Mouse (Mus musculus) adrenal gland, postnatal 4 days (tissue): Measurements from ENCODE around the gene Ace. TPM values are rescaled to one million over a fixed set of nuclear protein-coding genes. Genes with fewer than 3 reads are reported as not detected.
"Not testable (repeated sequence)": the region's sequence is repeated elsewhere in the genome, so short reads cannot be mapped to it uniquely, and the experiment has no call there.

Experiments
- DNase-seq, 2 experiments: peaks; one replicate each; pipeline ENCODE4 v3.0.0; 2021 to 2022; ENCODE audit warnings: low spot score in 2 of 2, mixed read lengths in 2 of 2
- total RNA-seq, 2 experiments: library from RNA; stranded (reverse); gene quantifications; 2 replicates each; pipeline ENCODE4 v1.2.3; 2021

Ace gene
- total RNA-seq, 2 experiments from 2014 or later: 12.3 to 19.9 TPM

- no peak for DNase-seq
Measured at GRCm38 (mm10) chr11:105987446-105987845, 19.7 kb downstream of the Ace start.

DNA sequence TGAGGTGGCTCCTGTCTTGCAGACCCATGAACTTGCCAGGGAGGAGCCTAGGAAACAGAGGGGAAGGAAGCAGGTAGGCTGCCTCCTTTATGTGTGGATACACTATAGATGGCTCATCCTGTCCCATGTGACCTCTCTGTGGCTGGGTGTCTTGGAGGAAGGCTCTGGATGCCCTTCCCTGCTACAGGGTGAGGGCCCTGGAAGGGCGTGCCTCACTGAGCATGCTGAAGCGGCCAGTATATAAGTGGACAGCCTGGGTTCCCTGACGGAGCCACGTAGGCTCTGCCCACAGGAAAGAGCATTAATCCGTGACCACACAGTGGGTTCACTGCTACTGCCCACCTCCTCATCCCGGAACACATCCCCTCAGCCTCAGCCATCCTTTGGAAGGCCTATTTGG, 21.7 kb downstream of the Ace start:
- DNase-seq: no peak

- no peak for DNase-seq
Measured at GRCm38 (mm10) chr11:105990231-105990630, 22.5 kb downstream of the Ace start.

- no peak for DNase-seq
Measured at GRCm38 (mm10) chr11:105994375-105994774, 26.6 kb downstream of the Ace start, which contains the start of gene Ace3. TSS of gene Ace3 (plus strand) at chr11:105994675.

- DNase-seq: no peak
Measured at GRCm38 (mm10) chr11:106000062-106000461, 32.3 kb downstream of the Ace start.

- DNase-seq: no peak
Measured at GRCm38 (mm10) chr11:106001718-106002117, 34.0 kb downstream of the Ace start.

DNA sequence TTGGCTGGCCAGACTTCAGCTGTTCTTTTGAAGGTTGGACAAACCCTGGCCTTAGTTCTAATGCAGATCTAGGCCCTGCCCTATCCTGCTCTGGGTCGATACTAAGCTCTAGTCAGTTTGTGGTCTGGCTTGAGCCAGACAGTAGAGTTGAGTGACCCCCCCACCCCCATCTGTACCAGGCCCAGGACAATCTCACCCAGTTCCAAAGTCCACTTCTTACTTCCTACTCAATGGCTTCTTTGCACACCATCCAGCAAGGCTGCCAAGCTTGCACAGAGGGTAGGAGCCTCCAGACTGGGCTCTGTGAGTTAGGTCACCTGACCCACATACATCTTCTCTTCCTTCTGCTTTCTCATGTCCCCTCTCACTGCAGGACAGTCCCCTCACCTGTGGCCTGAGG, 36.8 kb downstream of the Ace start:
- DNase-seq: no peak

DNA sequence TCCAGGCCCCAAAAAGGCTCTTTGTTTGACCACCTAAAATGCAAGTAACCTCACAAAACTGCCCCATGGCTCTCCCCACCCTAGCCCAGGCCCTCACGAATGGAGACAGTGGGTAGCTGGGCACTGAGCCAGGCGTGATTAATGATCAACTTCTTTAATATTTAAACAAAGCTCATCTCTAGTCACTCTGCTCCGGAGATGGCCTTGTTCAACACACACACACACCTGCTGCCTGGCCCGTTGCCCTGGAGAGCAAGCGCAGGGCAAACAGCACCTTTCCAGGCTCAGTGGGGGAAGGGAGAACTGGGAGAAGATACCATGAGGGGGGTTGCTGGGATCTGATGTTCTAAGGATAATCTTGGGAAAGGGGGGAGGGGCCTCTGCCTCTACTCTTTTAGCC, 38.2 kb downstream of the Ace start:
- no peak for DNase-seq

- DNase-seq: peak; percentile 63 to 66
Measured at GRCm38 (mm10) chr11:106007821-106008220, 40.1 kb downstream of the Ace start, which contains the start of gene Kcnh6. TSS of gene Kcnh6 (plus strand) at chr11:106008124.

DNA sequence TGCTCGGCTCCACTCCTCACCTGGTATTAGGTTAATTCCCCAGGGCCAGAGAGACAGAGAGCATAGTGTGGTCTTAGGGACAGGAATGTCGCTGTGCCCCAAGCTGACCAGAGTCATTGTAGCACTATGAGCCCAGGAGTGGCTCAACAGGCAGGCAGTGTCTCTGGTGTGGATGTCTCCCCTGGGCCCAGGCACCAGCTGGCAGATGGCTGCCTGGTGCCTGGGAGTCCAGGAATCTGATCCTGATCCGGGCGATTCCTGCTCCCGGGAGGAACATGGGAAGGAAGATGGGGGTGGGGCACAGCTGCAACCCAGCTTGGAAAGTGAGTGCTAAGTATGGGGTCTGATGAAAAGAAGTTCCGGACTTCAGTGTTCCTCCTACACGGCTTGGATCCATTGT, 45.0 kb downstream of the Ace start:
- no peak for DNase-seq

DNA sequence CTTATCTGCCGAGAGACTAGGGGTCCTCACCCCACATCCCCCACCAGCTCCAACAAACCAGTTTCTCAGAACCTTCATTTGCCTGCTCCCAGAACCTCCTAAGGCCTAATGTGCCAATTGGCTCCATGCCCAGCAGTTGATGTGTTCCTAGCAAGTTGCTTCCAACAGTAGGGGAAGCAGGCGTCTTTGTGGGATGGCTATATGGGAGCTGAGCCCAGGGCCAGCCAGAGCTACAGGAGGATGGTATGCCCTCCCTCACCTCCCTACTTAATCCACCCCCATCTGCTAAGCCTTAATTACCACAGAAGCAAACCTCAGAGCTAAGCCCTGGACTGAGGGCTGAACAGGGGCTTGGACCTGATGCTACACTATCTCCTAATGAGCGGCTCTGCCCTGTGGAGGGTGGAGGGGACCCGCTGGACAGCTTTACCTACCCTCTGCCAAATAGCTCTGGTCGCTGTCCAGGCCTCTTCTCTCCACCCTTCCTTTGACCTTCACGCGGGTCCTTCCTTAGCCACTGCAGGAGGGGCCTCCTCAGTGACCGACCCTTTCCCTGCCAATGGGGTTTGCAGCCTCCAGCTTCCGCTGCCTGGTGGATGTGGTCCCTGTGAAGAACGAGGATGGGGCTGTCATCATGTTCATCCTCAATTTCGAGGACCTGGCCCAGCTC, 45.9 kb downstream of the Ace start:
- DNase-seq: no peak

- DNase-seq: no peak
Measured at GRCm38 (mm10) chr11:106016440-106016839, 48.7 kb downstream of the Ace start.

DNA sequence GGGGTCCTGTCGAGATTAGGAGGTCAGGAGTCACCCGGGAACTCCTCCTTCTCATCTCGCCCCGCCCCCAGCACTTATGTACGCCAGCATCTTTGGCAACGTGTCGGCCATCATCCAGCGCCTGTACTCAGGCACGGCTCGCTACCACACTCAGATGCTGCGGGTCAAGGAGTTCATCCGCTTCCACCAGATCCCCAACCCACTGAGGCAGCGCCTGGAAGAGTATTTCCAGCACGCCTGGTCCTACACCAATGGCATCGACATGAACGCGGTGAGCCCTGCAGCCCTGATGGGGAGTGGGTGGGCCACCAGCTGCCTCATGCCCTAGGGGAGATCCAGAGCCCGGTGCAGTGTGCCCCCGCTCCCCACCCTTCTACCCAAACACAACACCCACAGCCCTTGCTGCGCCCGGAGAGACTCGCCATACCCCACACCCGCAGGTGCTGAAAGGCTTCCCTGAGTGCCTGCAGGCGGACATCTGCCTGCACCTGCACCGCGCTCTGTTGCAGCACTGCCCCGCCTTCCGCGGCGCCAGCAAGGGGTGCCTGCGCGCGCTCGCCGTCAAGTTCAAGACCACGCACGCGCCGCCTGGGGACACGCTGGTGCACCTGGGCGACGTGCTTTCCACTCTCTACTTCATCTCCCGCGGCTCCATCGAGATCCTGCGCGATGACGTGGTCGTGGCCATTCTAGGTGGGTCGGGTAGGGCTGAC, 52.5 kb downstream of the Ace start:
- no peak for DNase-seq

DNA sequence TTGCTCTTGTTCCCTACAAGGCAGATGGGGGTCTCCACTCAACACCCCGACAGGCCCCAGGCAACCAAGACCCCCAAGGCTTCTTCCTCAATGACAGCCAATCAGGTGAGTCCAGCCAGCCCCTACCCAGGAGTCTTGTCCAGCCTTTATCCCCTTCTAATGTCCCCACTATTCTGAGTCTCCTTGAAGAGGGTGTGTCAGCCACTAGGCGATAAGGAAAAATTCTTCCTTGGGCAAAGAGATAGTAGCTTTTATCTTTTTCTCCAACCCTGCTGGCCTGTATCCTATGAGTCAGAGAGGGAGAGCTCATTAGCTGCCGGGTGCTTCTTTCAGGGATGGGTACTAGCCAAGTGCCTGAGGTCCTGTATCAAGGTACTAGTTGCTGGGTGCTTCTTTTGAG, 58.0 kb downstream of the Ace start:
- DNase-seq: no peak

GRCm38 (mm10) chr11:106026465-106027151, 58.9 kb downstream of the Ace start:
- DNase-seq: peak in 1 of 2 experiments; percentile 34

DNA sequence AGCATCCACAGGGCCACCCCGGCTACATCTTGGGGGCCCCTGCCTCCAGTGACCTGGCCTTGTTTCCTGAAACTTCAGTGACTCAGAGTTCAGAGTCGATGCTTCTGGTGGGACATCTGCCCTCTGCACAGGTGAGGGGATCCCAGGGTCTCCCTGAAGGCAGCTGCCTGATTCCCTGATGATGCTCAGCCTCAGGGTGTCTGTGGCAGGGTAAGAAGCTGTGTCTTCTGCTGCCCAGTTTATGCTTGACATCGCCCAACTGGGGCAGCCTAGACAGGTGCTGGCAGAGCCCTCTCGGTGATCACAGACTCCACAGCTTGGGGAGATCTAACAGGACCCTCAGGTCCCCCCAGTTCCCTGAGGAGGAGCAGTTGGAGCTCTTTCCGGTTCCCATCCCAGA, 59.9 kb downstream of the Ace start:
- no peak for DNase-seq

DNA sequence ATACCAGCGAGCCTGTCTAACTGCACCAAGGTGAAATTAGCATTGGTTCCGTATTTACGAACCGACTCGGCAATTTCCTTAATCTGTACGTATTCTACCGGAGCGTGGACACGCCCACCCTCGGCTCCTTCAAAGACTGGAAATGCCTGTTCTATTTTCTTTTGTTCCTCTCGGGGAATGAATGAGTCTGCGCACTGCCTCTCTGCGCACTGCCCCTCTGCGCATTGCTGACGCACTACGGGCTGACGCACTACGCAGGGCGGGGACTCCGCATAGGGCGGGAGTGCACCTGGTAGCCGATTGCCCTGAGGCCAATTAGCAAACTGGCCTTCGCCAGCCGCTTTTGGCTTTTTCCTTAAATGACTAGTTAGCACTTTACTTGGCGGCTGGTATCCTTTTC, 64.3 kb downstream of the Ace start:
- not testable (repeated sequence) for DNase-seq

GRCm38 (mm10) chr11:106033491-106033919, 65.8 kb downstream of the Ace start:
- DNase-seq: no peak

DNA sequence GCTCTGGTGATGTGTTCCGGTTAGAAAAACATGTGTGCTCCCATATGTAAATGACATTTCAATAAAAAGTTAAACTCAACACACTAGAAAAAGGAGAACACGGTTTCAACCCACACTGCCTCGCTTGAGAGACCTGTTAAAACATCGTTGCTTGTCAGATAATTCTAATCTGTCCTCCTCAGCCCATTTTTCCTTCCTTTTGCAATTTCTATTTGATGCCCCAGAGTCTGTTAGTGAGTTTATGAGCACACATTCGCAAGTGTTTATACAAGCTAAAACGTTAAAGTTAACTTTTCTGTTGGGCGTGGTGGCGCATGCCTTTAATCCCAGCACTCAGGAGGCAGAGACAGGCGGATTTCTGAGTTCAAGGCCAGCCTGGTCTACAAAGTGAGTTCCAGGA, 67.2 kb downstream of the Ace start:
- DNase-seq: no peak

DNA sequence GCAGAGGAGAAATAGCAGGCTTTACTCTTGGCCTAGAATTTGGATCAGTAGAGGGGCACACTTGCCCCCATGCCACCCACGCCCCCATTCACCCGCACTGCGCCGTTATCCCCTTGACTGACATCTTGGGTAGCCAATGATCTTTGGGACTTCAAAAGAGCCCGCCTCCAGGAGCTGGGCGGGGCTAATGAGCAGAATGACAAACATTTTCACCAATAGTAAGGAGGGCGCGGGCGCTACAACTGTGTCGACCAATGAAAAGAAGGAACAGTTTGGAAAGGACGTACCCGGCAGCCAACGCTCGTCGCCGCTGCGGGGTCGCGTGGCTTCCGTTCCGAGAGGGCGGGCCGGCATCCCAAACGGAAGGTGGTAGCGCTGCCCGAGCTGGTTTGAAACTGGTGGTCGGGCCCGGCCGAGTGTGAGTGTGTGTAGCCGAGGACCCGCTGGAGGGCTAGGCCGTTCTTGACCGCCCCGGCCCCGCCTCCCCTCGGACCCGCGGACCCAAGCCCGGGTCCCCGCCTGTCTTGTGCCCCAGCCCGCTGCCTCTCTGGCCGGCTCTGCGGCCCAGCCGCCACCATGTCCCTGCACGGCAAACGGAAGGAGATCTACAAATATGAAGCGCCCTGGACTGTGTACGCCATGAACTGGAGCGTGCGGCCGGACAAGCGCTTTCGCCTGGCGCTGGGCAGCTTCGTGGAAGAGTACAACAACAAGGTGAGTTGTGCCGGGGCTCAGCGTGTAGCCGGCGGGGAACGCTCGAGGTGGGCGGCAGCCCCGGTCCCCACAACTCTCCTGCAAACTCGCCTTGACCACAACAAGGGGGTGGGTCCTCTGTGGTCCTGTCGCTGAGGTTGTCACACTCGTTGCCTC, 69.0 kb downstream of the Ace start, which contains the start of gene Dcaf7:
Dcaf7 (plus strand) TSS at position 325 of the 870 bp plus-strand sequence.
- DNase-seq: peak; percentile 87 to 95

DNA sequence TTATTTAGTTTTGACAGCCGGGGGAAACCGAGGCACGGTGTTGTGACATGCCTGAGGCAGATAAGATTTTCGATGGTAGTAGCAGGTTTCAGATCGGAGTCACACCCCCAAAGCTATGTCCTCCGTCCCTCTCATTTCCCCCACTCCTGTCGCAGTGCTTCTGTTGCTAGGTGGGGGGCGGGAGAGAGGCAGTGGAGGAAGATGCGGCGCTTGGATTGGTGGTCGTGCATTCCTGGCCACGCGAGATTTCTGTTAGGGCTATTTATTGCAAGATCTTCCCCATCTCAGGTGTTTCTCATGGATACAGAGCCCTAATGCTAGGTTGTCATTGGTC, 69.6 kb downstream of the Ace start:
- peak in 1 of 2 experiments; percentile 21 for DNase-seq
